8 mouse cellular contexts compared by ENCODE assay signal in genomic region chr17:23675564-23676281, GRCm38 (mm10). TPM values are rescaled to one million over a fixed set of nuclear protein-coding genes. Genes with fewer than 3 reads are reported as not detected.
DNase-seq lines count a peak whose midpoint lies in the region; ATAC-seq lines count a peak whose summit lies in the region.

No protein-coding gene starts in this region.

- H3K27me3 ChIP-seq in embryonic facial prominence, embryonic 10.5 days (replicated peaks; ENCODE audit: low read depth, poor library complexity, severe bottlenecking), result peaks cover 64% of the 10 kb centered on the region
- peaks cover 27% of the 10 kb centered on the region for H3K27me3 ChIP-seq in heart, embryonic 12.5 days (replicated peaks)
- peaks cover 22% of the 10 kb centered on the region for H3K27me3 ChIP-seq in kidney, embryonic 16.5 days (ENCODE audit: insufficient read depth, low read length)
- H3K27me3 ChIP-seq in stomach, embryonic 16.5 days (ENCODE audit: control insufficient read depth, insufficient read depth, low read length), result peaks cover 16% of the 10 kb centered on the region; the same call in 1 of the 2 replicates

- peaks cover 1% of the 10 kb centered on the region for H3K36me3 ChIP-seq in embryonic facial prominence, embryonic 10.5 days (replicated peaks)
- H3K36me3 ChIP-seq in heart, embryonic 12.5 days, result peaks cover 10% of the 10 kb centered on the region; the same call in 1 of the 2 replicates
- H3K36me3 ChIP-seq in kidney, embryonic 16.5 days (ENCODE audit: insufficient read depth, low read length), result no peaks in the 10 kb centered on the region
- no peaks in the 10 kb centered on the region for H3K36me3 ChIP-seq in stomach, embryonic 16.5 days (ENCODE audit: control insufficient read depth, insufficient read depth, low read length)

- peaks cover 62% of the 10 kb centered on the region for H3K4me1 ChIP-seq in embryonic facial prominence, embryonic 10.5 days
- peaks cover 34% of the 10 kb centered on the region for H3K4me1 ChIP-seq in heart, embryonic 12.5 days (replicated peaks)
- peaks cover 42% of the 10 kb centered on the region for H3K4me1 ChIP-seq in kidney, embryonic 16.5 days (ENCODE audit: insufficient read depth, low read length)
- peaks cover 37% of the 10 kb centered on the region for H3K4me1 ChIP-seq in stomach, embryonic 16.5 days (ENCODE audit: control insufficient read depth, insufficient read depth, low read length)

- H3K4me3 ChIP-seq in embryonic facial prominence, embryonic 10.5 days, result peak overlapping the region; percentile 71
- peak overlapping the region; percentile 72 for H3K4me3 ChIP-seq in heart, embryonic 12.5 days
- peak overlapping the region; percentile 65 for H3K4me3 ChIP-seq in kidney, embryonic 16.5 days (ENCODE audit: low read length)
- H3K4me3 ChIP-seq in stomach, embryonic 16.5 days (replicated peaks; ENCODE audit: low read length), result peak overlapping the region; percentile 68

- no peak overlapping the region for H3K27ac ChIP-seq in embryonic facial prominence, embryonic 10.5 days (replicated peaks)
- peak overlapping the region; percentile 96 for H3K27ac ChIP-seq in heart, embryonic 12.5 days (ENCODE audit: poor library complexity, severe bottlenecking)
- peak overlapping the region; percentile 46; the same call in 1 of the 2 replicates for H3K27ac ChIP-seq in kidney, embryonic 16.5 days (ENCODE audit: low read length)
- peak overlapping the region; percentile 91 for H3K27ac ChIP-seq in stomach, embryonic 16.5 days (ENCODE audit: low read length)

- 9% methylated on average over 15 of the region's 15 CpGs for WGBS in embryonic facial prominence, embryonic 10.5 days
- WGBS in heart, embryonic 12.5 days, result 7% methylated on average over 15 of the region's 15 CpGs
- WGBS in kidney, embryonic 16.5 days, result 11% methylated on average over 15 of the region's 15 CpGs
- WGBS in stomach, embryonic 16.5 days, result 11% methylated on average over 15 of the region's 15 CpGs

- H3K9me3 ChIP-seq in embryonic facial prominence, embryonic 10.5 days, result no peaks in the 10 kb centered on the region
- no peaks in the 10 kb centered on the region for H3K9me3 ChIP-seq in heart, embryonic 12.5 days (replicated peaks)
- H3K9me3 ChIP-seq in kidney, embryonic 16.5 days (ENCODE audit: low read length), result no peaks in the 10 kb centered on the region
- H3K9me3 ChIP-seq in stomach, embryonic 16.5 days (replicated peaks; ENCODE audit: control insufficient read depth, low read length), result no peaks in the 10 kb centered on the region

- DNase-seq in CD4-positive, CD25-positive, alpha-beta regulatory T cell, adult 2 months (ENCODE audit: low read depth, low spot score), result peak; percentile 55
- peak; percentile 98 for DNase-seq in Muller cell, postnatal 12 days (ENCODE audit: inconsistent ontology term)
- DNase-seq in embryonic facial prominence, embryonic 10.5 days (ENCODE audit: low spot score), result peak; percentile 48
- peak; percentile 70 for DNase-seq in lung, postnatal 36 days

- ATAC-seq in CD4-positive, CD25-positive, alpha-beta regulatory T cell, adult 4 months, result no peak
- ATAC-seq in heart, embryonic 12.5 days (ENCODE audit: insufficient number of reproducible peaks, low FRiP score), result no peak
- no peak for ATAC-seq in kidney, embryonic 16.5 days (ENCODE audit: low FRiP score, low TSS enrichment)
- no peak for ATAC-seq in stomach, embryonic 16.5 days (ENCODE audit: insufficient read depth, low FRiP score)

- peak overlapping the region; percentile 88 for H3K4me2 ChIP-seq in heart, embryonic 12.5 days
- peak overlapping the region; percentile 91 for H3K4me2 ChIP-seq in kidney, embryonic 16.5 days (replicated peaks; ENCODE audit: low read depth, low read length)
- H3K4me2 ChIP-seq in stomach, embryonic 16.5 days (ENCODE audit: low read depth, low read length), result peak overlapping the region; percentile 97

- H3K9ac ChIP-seq in heart, embryonic 12.5 days, result peak overlapping the region; percentile 86
- peak overlapping the region; percentile 74 for H3K9ac ChIP-seq in kidney, embryonic 16.5 days (replicated peaks; ENCODE audit: low read length)
- H3K9ac ChIP-seq in stomach, embryonic 16.5 days (ENCODE audit: low read length), result peak overlapping the region; percentile 76

RNA-seq across cellular contexts. Expression of gene Tnfrsf12a, which starts 1.5 kb away (rescaled TPM):
- 1 to 10 TPM; 5.3 to 6.2 TPM for polyA plus RNA-seq in CD4-positive, CD25-positive, alpha-beta regulatory T cell, adult 4 months (2017; shearing (Covaris generic))
- 4.6 and 6.4 TPM in 2 replicates for polyA plus RNA-seq in embryonic facial prominence, embryonic 10.5 days (2016; fragmentation: Nextera tagmentation; extraction: Ambion mirVana)
- 117 and 119 TPM in 2 replicates for polyA plus RNA-seq in heart, embryonic 12.5 days (2016; fragmentation: Nextera tagmentation; extraction: Ambion mirVana)
- 28.9 and 31.2 TPM in 2 replicates for polyA plus RNA-seq in kidney, embryonic 16.5 days (2015; fragmentation: Nextera tagmentation; extraction: Ambion mirVana)
- 24.1 and 26.6 TPM in 2 replicates for polyA plus RNA-seq in stomach, embryonic 16.5 days (2015; fragmentation: Nextera tagmentation; extraction: Ambion mirVana)

RNA-seq across cellular contexts. Expression of gene Thoc6, which starts 2.0 kb away (rescaled TPM):
- 10 to 100 TPM; 26.1 to 43.6 TPM for polyA plus RNA-seq in CD4-positive, CD25-positive, alpha-beta regulatory T cell, adult 4 months (2017; shearing (Covaris generic))
- polyA plus RNA-seq in embryonic facial prominence, embryonic 10.5 days (2016; fragmentation: Nextera tagmentation; extraction: Ambion mirVana), result 70.9 and 72.2 TPM in 2 replicates
- 35.8 and 39.1 TPM in 2 replicates for polyA plus RNA-seq in heart, embryonic 12.5 days (2016; fragmentation: Nextera tagmentation; extraction: Ambion mirVana)
- 59.8 and 65.5 TPM in 2 replicates for polyA plus RNA-seq in kidney, embryonic 16.5 days (2015; fragmentation: Nextera tagmentation; extraction: Ambion mirVana)
- polyA plus RNA-seq in stomach, embryonic 16.5 days (2015; fragmentation: Nextera tagmentation; extraction: Ambion mirVana), result 37.0 and 38.5 TPM in 2 replicates

RNA-seq across cellular contexts. Expression of gene Hcfc1r1, which starts 2.3 kb away (rescaled TPM):
- 10 to 100 TPM; 71.5 to 72.4 TPM for polyA plus RNA-seq in CD4-positive, CD25-positive, alpha-beta regulatory T cell, adult 4 months (2017; shearing (Covaris generic))
- 30.4 and 39.7 TPM in 2 replicates for polyA plus RNA-seq in embryonic facial prominence, embryonic 10.5 days (2016; fragmentation: Nextera tagmentation; extraction: Ambion mirVana)
- 334 and 337 TPM in 2 replicates for polyA plus RNA-seq in heart, embryonic 12.5 days (2016; fragmentation: Nextera tagmentation; extraction: Ambion mirVana)
- 73.4 and 83.7 TPM in 2 replicates for polyA plus RNA-seq in kidney, embryonic 16.5 days (2015; fragmentation: Nextera tagmentation; extraction: Ambion mirVana)
- polyA plus RNA-seq in stomach, embryonic 16.5 days (2015; fragmentation: Nextera tagmentation; extraction: Ambion mirVana), result 93.1 and 112 TPM in 2 replicates

RNA-seq across cellular contexts. Expression of gene Cldn6, which starts 3.3 kb away (rescaled TPM):
- polyA plus RNA-seq in CD4-positive, CD25-positive, alpha-beta regulatory T cell, adult 4 months (2017; shearing (Covaris generic)), result not detected
- polyA plus RNA-seq in embryonic facial prominence, embryonic 10.5 days (2016; fragmentation: Nextera tagmentation; extraction: Ambion mirVana), result 77.2 and 81.3 TPM in 2 replicates
- polyA plus RNA-seq in heart, embryonic 12.5 days (2016; fragmentation: Nextera tagmentation; extraction: Ambion mirVana), result 2.2 and 3.1 TPM in 2 replicates
- polyA plus RNA-seq in kidney, embryonic 16.5 days (2015; fragmentation: Nextera tagmentation; extraction: Ambion mirVana), result 242 and 253 TPM in 2 replicates
- 69.6 and 70.6 TPM in 2 replicates for polyA plus RNA-seq in stomach, embryonic 16.5 days (2015; fragmentation: Nextera tagmentation; extraction: Ambion mirVana)

RNA-seq across cellular contexts. Expression of gene Cldn9, which starts 8.1 kb away (rescaled TPM):
- not detected for polyA plus RNA-seq in CD4-positive, CD25-positive, alpha-beta regulatory T cell, adult 4 months (2017; shearing (Covaris generic))
- polyA plus RNA-seq in embryonic facial prominence, embryonic 10.5 days (2016; fragmentation: Nextera tagmentation; extraction: Ambion mirVana), result 10.5 and 13.5 TPM in 2 replicates
- polyA plus RNA-seq in heart, embryonic 12.5 days (2016; fragmentation: Nextera tagmentation; extraction: Ambion mirVana), result not detected in 2 replicates
- 60.0 and 63.5 TPM in 2 replicates for polyA plus RNA-seq in kidney, embryonic 16.5 days (2015; fragmentation: Nextera tagmentation; extraction: Ambion mirVana)
- 1.3 and 2.2 TPM in 2 replicates for polyA plus RNA-seq in stomach, embryonic 16.5 days (2015; fragmentation: Nextera tagmentation; extraction: Ambion mirVana)

Comparison
In these comparisons a context has a peak if more than half of its experiments do, and no peak if none do; other contexts are left out.
1. DNase-seq: peak in every context shown above with its lines; median percentile 98 in Muller cell, postnatal 12 days; 70 in lung, postnatal 36 days; 55 in CD4-positive, CD25-positive, alpha-beta regulatory T cell, adult 2 months; 48 in embryonic facial prominence, embryonic 10.5 days.